Mouse (Mus musculus): ENCODE data around the gene Med12l.

DNA sequence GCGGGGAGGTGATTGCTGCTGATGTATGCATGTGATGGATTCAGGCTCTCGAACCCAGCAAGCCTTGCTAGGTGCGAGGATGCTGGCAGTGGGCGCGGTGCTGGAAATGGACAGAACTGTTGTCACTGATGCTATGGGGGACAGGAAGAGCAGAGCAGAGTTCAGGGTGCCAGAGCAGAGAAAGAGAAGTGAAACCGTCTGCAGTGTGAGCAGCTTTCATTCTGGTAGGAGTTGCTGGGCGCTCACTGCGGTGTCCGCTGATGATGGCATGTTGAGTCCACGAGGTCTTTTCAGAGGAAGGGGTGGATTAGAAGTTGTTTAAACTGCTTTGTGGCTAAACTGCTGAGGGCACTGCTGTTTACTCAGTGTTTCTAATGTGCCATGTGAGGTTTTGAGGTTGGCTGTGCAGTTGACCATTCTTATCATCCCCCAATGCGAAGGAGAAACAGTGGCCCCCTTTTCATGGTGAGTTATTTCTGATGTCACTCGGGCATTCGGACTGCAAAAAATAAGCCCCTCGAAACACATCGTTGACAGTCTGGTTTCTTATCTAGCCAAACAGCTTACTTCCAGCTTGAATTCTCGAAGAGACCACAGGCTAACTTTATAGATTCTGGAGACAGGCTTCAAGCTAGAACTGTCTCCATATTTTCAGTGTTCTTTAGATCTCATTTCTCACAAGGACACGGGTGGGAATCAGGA is 49.4 kb downstream of the Med12l start:
- TF ChIP-seq POLR2A (IDR thresholded peaks at IDR 0.05; ENCODE audit: insufficient read length, low read depth) (no peak), MYOG (IDR thresholded peaks at IDR 0.05; ENCODE audit: control insufficient read depth in 1 of 3, insufficient read depth in 1 of 3, insufficient read length in 2 of 3, low read depth in 2 of 3) (no peak), TCF12 (IDR thresholded peaks at IDR 0.05; ENCODE audit: insufficient read depth, poor library complexity, severe bottlenecking) (no peak), MYOD1 (IDR thresholded peaks at IDR 0.05; ENCODE audit: control insufficient read depth in 1 of 3, insufficient read length in 2 of 3, low read depth in 2 of 3) (no peak), MAX (IDR thresholded peaks at IDR 0.05; ENCODE audit: low read depth) (no peak), SRF (IDR thresholded peaks at IDR 0.05; ENCODE audit: control insufficient read depth, insufficient read length, low read depth) (no peak), USF1 (IDR thresholded peaks at IDR 0.05; ENCODE audit: low read depth) (no peak), POLR2AphosphoS2 (IDR thresholded peaks at IDR 0.05; ENCODE audit: insufficient read length, low read depth) (no peak), CEBPB (IDR thresholded peaks at IDR 0.05; ENCODE audit: insufficient read depth, poor library complexity, severe bottlenecking) (no peak), TCF3 (IDR thresholded peaks at IDR 0.05; ENCODE audit: insufficient read length, low read depth) (no peak), E2F4 (IDR thresholded peaks at IDR 0.05; ENCODE audit: insufficient read depth) (no peak), REST (IDR thresholded peaks at IDR 0.05; ENCODE audit: insufficient read depth, insufficient read length) (no peak)
